Mouse (Mus musculus): ENCODE data around the gene Rbpms2. TPM values are rescaled to one million over a fixed set of nuclear protein-coding genes. Genes with fewer than 3 reads are reported as not detected.

Gene Rbpms2
- polyA plus RNA-seq, 1 experiment from 2014 or later = 6.5 TPM

GRCm38 (mm10) chr9:65587270-65587572, 42.2 kb upstream of the Rbpms2 start:
- 2% methylated on average over 6 of the region's 6 CpGs for WGBS

GRCm38 (mm10) chr9:65587573-65588358, 41.7 kb upstream of the Rbpms2 start:
- WGBS = 0% methylated on average over 50 of the region's 64 CpGs
- 0 out of 2 replicates have a peak overlapping the region, but pooled peaks have one; percentile 19 for H3K9ac ChIP-seq (replicated peaks; ENCODE audit: low read depth)
- no peak overlapping the region for H3K27ac ChIP-seq (ENCODE audit: low read length)
- TF ChIP-seq CTCF (IDR thresholded peaks at IDR 0.05) (no peak), EP300 (IDR thresholded peaks at IDR 0.05) (no peak)
- peak; percentile 26 for DNase-seq (ENCODE audit: low spot score)
- peak; percentile 30; the same call in 1 of the 2 replicates for ATAC-seq
- H3K4me2 ChIP-seq (replicated peaks; ENCODE audit: low read depth, low read length) = peak overlapping the region; percentile 93
- no peaks in the 10 kb centered on the region for H3K36me3 ChIP-seq (ENCODE audit: insufficient read depth, low read length)
- no peaks in the 10 kb centered on the region for H3K9me3 ChIP-seq (ENCODE audit: low read length)
- peaks cover 20% of the 10 kb centered on the region for H3K4me1 ChIP-seq (ENCODE audit: insufficient read depth, low read depth, low read length)
- H3K4me3 ChIP-seq (ENCODE audit: low read depth, low read length) = peak overlapping the region; percentile 43
- H3K27me3 ChIP-seq (replicated peaks; ENCODE audit: insufficient read depth, low read length) = no peaks in the 10 kb centered on the region

More at GRCm38 (mm10) chr9:65587270-65587572, 42.2 kb upstream of the Rbpms2 start:
- Histone ChIP-seq H3K4me2 (replicated peaks; ENCODE audit: low read depth, low read length) (peak overlapping the region; percentile 93), H3K9ac (replicated peaks; ENCODE audit: low read depth) (no peak overlapping the region), H3K27ac (ENCODE audit: low read length) (no peak overlapping the region), H3K27me3 (replicated peaks; ENCODE audit: insufficient read depth, low read length) (no peaks in the 10 kb centered on the region), H3K4me3 (ENCODE audit: low read depth, low read length) (peak overlapping the region; percentile 43), H3K9me3 (ENCODE audit: low read length) (no peaks in the 10 kb centered on the region), H3K36me3 (ENCODE audit: insufficient read depth, low read length) (no peaks in the 10 kb centered on the region), H3K4me1 (ENCODE audit: insufficient read depth, low read depth, low read length) (peaks cover 20% of the 10 kb centered on the region)
- DNase-seq (ENCODE audit: low spot score) = no peak
- TF ChIP-seq CTCF (IDR thresholded peaks at IDR 0.05) (no peak), EP300 (IDR thresholded peaks at IDR 0.05) (no peak)
- no peak for ATAC-seq

- DNase-seq (ENCODE audit: low spot score) (no peak), ATAC-seq (no peak)
- 60% methylated on average over 3 of the region's 3 CpGs for WGBS
- H3K4me1 ChIP-seq (ENCODE audit: insufficient read depth, low read depth, low read length) = peaks cover 20% of the 10 kb centered on the region
- 0 out of 2 replicates have a peak overlapping the region, but pooled peaks have one; percentile 93 for H3K4me2 ChIP-seq (replicated peaks; ENCODE audit: low read depth, low read length)
- no peak; the same call in none of the 2 replicates for TF ChIP-seq CTCF (IDR thresholded peaks at IDR 0.05)
- no peak for TF ChIP-seq EP300 (IDR thresholded peaks at IDR 0.05)
- no peak overlapping the region for H3K27ac ChIP-seq (ENCODE audit: low read length)
- H3K27me3 ChIP-seq (replicated peaks; ENCODE audit: insufficient read depth, low read length) = no peaks in the 10 kb centered on the region
- no peak overlapping the region for H3K9ac ChIP-seq (replicated peaks; ENCODE audit: low read depth)
- H3K4me3 ChIP-seq (ENCODE audit: low read depth, low read length) = no peak overlapping the region
- no peaks in the 10 kb centered on the region for H3K9me3 ChIP-seq (ENCODE audit: low read length)
- H3K36me3 ChIP-seq (ENCODE audit: insufficient read depth, low read length) = no peaks in the 10 kb centered on the region
Measured at GRCm38 (mm10) chr9:65589091-65589490, 40.4 kb upstream of the Rbpms2 start.

- ATAC-seq = no peak
- no peaks in the 10 kb centered on the region for H3K36me3 ChIP-seq (ENCODE audit: insufficient read depth, low read length)
Measured at GRCm38 (mm10) chr9:65592721-65593120, 36.7 kb upstream of the Rbpms2 start.

GRCm38 (mm10) chr9:65593596-65593995, 35.9 kb upstream of the Rbpms2 start:
- Histone ChIP-seq H3K27ac (ENCODE audit: low read length) (no peak overlapping the region), H3K9ac (replicated peaks; ENCODE audit: low read depth) (no peak overlapping the region), H3K27me3 (replicated peaks; ENCODE audit: insufficient read depth, low read length) (no peaks in the 10 kb centered on the region), H3K36me3 (ENCODE audit: insufficient read depth, low read length) (no peaks in the 10 kb centered on the region), H3K4me1 (ENCODE audit: insufficient read depth, low read depth, low read length) (peaks cover 6% of the 10 kb centered on the region), H3K9me3 (ENCODE audit: low read length) (no peaks in the 10 kb centered on the region), H3K4me2 (replicated peaks; ENCODE audit: low read depth, low read length) (no peak overlapping the region), H3K4me3 (ENCODE audit: low read depth, low read length) (no peak overlapping the region)
- DNase-seq (ENCODE audit: low spot score) = no peak
- 88% methylated on average over 9 of the region's 9 CpGs for WGBS
- TF ChIP-seq EP300 (IDR thresholded peaks at IDR 0.05) (no peak), CTCF (IDR thresholded peaks at IDR 0.05) (no peak)
- ATAC-seq = no peak

More at GRCm38 (mm10) chr9:65592721-65593120, 36.7 kb upstream of the Rbpms2 start:
- 91% methylated on average over 3 of the region's 3 CpGs for WGBS
- Histone ChIP-seq H3K27me3 (replicated peaks; ENCODE audit: insufficient read depth, low read length) (no peaks in the 10 kb centered on the region), H3K4me1 (ENCODE audit: insufficient read depth, low read depth, low read length) (peaks cover 14% of the 10 kb centered on the region), H3K9me3 (ENCODE audit: low read length) (no peaks in the 10 kb centered on the region), H3K9ac (replicated peaks; ENCODE audit: low read depth) (no peak overlapping the region), H3K27ac (ENCODE audit: low read length) (no peak overlapping the region), H3K4me2 (replicated peaks; ENCODE audit: low read depth, low read length) (no peak overlapping the region), H3K4me3 (ENCODE audit: low read depth, low read length) (no peak overlapping the region)
- TF ChIP-seq CTCF (IDR thresholded peaks at IDR 0.05) (no peak), EP300 (IDR thresholded peaks at IDR 0.05) (no peak)
- no peak for DNase-seq (ENCODE audit: low spot score)

- peak overlapping the region; percentile 36; the same call in 1 of the 2 replicates for H3K4me2 ChIP-seq (replicated peaks; ENCODE audit: low read depth, low read length)
- H3K4me3 ChIP-seq (ENCODE audit: low read depth, low read length) = peak overlapping the region; percentile 14; the same call in 1 of the 2 replicates
- TF ChIP-seq CTCF (IDR thresholded peaks at IDR 0.05) = peak; percentile 66
- no peak for TF ChIP-seq EP300 (IDR thresholded peaks at IDR 0.05)
- DNase-seq (ENCODE audit: low spot score) (peak; percentile 75), ATAC-seq (0 out of 2 replicates have a peak, but pooled peaks have one; percentile 38)
- H3K36me3 ChIP-seq (ENCODE audit: insufficient read depth, low read length) = no peaks in the 10 kb centered on the region
- H3K9me3 ChIP-seq (ENCODE audit: low read length) = no peaks in the 10 kb centered on the region
- H3K4me1 ChIP-seq (ENCODE audit: insufficient read depth, low read depth, low read length) = no peaks in the 10 kb centered on the region
- WGBS = 42% methylated on average over 7 of the region's 11 CpGs
- no peak overlapping the region for H3K9ac ChIP-seq (replicated peaks; ENCODE audit: low read depth)
- H3K27ac ChIP-seq (ENCODE audit: low read length) = no peak overlapping the region
- H3K27me3 ChIP-seq (replicated peaks; ENCODE audit: insufficient read depth, low read length) = no peaks in the 10 kb centered on the region
Measured at GRCm38 (mm10) chr9:65598765-65599249, 30.6 kb upstream of the Rbpms2 start.

Measured in lung, postnatal 0 days (tissue).